Mouse (Mus musculus) urinary bladder, postnatal 0 days (tissue): ENCODE data around the gene 1700025G04Rik. TPM values are rescaled to one million over a fixed set of nuclear protein-coding genes. Genes with fewer than 3 reads are reported as not detected.

Experiments
- polyA plus RNA-seq: library from polyadenylated mRNA; unstranded; fragments of >200 nt; fragmentation: Nextera tagmentation; extraction: Ambion mirVana; gene quantifications from 2 replicates; pipeline ENCODE4 v1.2.1, GENCODE M21; 2015

Gene 1700025G04Rik
- polyA plus RNA-seq, result 12.7 and 13.7 TPM in 2 replicates

GRCm38 (mm10) chr1:152090018-152090553 is at the start of gene 1700025G04Rik:
Gene 1700025G04Rik (minus strand): TSS chr1:152090125.

